Mouse (Mus musculus) neural tube, embryonic 11.5 days (tissue): ENCODE measurements around the gene Mapk8. TPM values are rescaled to one million over a fixed set of nuclear protein-coding genes. Genes with fewer than 3 reads are reported as not detected.

Source experiments
- ATAC-seq: fragments of 200-750 bp; cut with Nextera tagmentation; 2 replicates; pipeline ENCODE4 v1.8.0; 2017; ENCODE audit warnings: moderate number of reproducible peaks, mild to moderate bottlenecking, moderate TSS enrichment, moderate library complexity; ENCODE audit not compliant: insufficient read depth, low FRiP score, low TSS enrichment
- DNase-seq: peaks from one replicate; pipeline ENCODE4 v3.0.0-alpha.2; 2015; ENCODE audit warnings: low spot score
- H3K27ac ChIP-seq: fragments of 300-500 bp; sonication (generic); 2 replicates; pipeline ENCODE4 v1.5.1; 2014; ENCODE audit warnings: low read depth, mild to moderate bottlenecking, low read length
- H3K27me3 ChIP-seq: fragments of 300-500 bp; sonication (generic); 2 replicates; pipeline ENCODE4 v1.6.1; 2014; ENCODE audit warnings: mild to moderate bottlenecking, low read length, mixed read lengths; ENCODE audit not compliant: control insufficient read depth, insufficient read depth
- H3K36me3 ChIP-seq: fragments of 300-500 bp; sonication (generic); 2 replicates; pipeline ENCODE4 v1.6.1; 2014; ENCODE audit warnings: mild to moderate bottlenecking, low read length, moderate library complexity, mixed read lengths; ENCODE audit not compliant: control insufficient read depth, insufficient read depth
- H3K4me1 ChIP-seq: fragments of 300-500 bp; sonication (generic); 2 replicates; pipeline ENCODE4 v1.6.1; 2014; ENCODE audit warnings: low read length, mixed read lengths; ENCODE audit not compliant: control insufficient read depth, insufficient read depth
- H3K4me2 ChIP-seq: fragments of 300-500 bp; sonication (generic); 2 replicates; pipeline ENCODE4 v1.6.1; 2014; ENCODE audit warnings: low read depth, mild to moderate bottlenecking, moderate library complexity
- H3K4me3 ChIP-seq: fragments of 300-500 bp; sonication (generic); 2 replicates; pipeline ENCODE4 v1.5.1; 2014; ENCODE audit warnings: low read depth, low read length
- H3K9ac ChIP-seq: fragments of 300-500 bp; sonication (generic); 2 replicates; pipeline ENCODE4 v1.6.1; 2014; ENCODE audit warnings: mild to moderate bottlenecking, low read length
- H3K9me3 ChIP-seq: fragments of 300-500 bp; sonication (generic); 2 replicates; pipeline ENCODE4 v1.6.1; 2016; ENCODE audit warnings: low read length; ENCODE audit not compliant: control insufficient read depth
- WGBS: fragments of 180-500 bp; shearing (Covaris S2); extraction: QIAGEN DNeasy Blood & Tissue Kit; methylation state at CpG from one replicate; pipeline ENCODE4 v1.1.7; 2014; 5-methylcytosine and 5-hydroxymethylcytosine counted together
- polyA plus RNA-seq: library from polyadenylated mRNA; unstranded; fragments of >200 nt; fragmentation: Nextera tagmentation; extraction: Ambion mirVana; gene quantifications from 2 replicates; pipeline ENCODE4 v1.2.1, GENCODE M21; 2014

The Mapk8 gene
- polyA plus RNA-seq, 1 experiment from 2014 or later: 28.1 TPM

GRCm38 (mm10) chr14:33423003-33423402, 24.0 kb downstream of the Mapk8 start:
- no peak for ATAC-seq
- no peaks in the 10 kb centered on the region for H3K27me3 ChIP-seq
- 88% methylated on average over 1 of the region's 1 CpGs for WGBS
- no peaks in the 10 kb centered on the region for H3K36me3 ChIP-seq
- H3K9ac ChIP-seq: no peak overlapping the region
- H3K9me3 ChIP-seq: no peaks in the 10 kb centered on the region
- DNase-seq: no peak
- no peak overlapping the region for H3K27ac ChIP-seq
- no peaks in the 10 kb centered on the region for H3K4me1 ChIP-seq
- H3K4me2 ChIP-seq: no peak overlapping the region
- no peak overlapping the region for H3K4me3 ChIP-seq

DNA sequence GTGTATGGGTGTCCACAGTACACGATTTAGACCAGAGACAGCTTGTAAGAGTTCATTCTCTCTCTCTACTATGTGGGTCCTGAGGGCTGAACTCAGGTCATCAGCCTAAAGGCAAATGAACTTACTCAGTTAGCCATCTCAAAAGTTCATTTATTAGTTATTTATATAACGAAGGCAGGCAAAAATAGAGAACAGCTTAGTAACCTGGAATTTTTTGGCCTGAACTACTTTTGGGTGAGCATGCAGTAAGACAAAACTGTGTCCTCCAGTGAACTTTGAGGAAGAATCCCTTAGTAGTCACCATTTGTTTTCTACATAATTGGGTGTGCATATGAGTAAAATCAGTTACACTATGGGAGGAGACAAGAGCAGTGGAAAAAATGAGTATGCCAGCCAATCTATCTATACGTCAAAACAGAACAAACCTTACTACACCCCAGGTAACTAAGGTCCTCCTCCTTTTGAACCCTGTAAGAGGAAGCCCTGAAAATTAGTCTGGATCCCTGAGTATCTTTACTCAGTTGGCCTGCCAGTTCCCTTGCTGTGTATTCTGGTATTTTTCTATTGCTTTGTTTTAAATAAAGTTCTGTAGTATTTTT, 28.5 kb downstream of the Mapk8 start:
- Histone ChIP-seq H3K4me2 (no peak overlapping the region), H3K27ac (no peak overlapping the region), H3K9me3 (no peaks in the 10 kb centered on the region), H3K4me1 (no peaks in the 10 kb centered on the region), H3K9ac (no peak overlapping the region), H3K27me3 (no peaks in the 10 kb centered on the region), H3K4me3 (no peak overlapping the region), H3K36me3 (no peaks in the 10 kb centered on the region)
- ATAC-seq (no peak), DNase-seq (no peak)
- WGBS: 93% methylated on average over 3 of the region's 3 CpGs

GRCm38 (mm10) chr14:33415746-33416145, 31.2 kb downstream of the Mapk8 start:
- Histone ChIP-seq H3K27ac (no peak overlapping the region), H3K4me3 (no peak overlapping the region), H3K36me3 (no peaks in the 10 kb centered on the region), H3K9ac (no peak overlapping the region), H3K4me1 (no peaks in the 10 kb centered on the region), H3K9me3 (no peaks in the 10 kb centered on the region), H3K27me3 (no peaks in the 10 kb centered on the region), H3K4me2 (no peak overlapping the region)
- ATAC-seq: no peak
- 91% methylated on average over 1 of the region's 1 CpGs for WGBS
- no peak for DNase-seq

DNA sequence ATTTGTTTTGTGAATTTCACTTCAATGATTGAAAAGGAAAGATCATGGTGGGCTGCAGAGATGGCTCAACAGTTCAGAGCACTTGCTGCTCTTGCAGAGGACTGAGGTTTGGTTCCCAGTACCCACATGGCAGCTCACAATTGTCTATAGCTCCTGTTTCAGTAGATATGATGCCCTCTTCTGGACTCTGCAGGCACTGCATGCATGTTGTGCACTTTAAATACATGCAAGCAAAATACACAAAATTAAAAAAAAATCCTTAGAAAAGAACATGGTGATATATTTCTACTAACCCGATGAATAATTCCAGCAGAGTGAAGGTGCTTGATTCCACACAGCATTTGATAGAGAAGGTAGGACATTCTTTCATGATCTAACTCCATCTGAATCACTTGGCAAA, 44.6 kb downstream of the Mapk8 start:
- no peaks in the 10 kb centered on the region for H3K4me1 ChIP-seq
- H3K36me3 ChIP-seq: no peaks in the 10 kb centered on the region
- H3K4me2 ChIP-seq: no peak overlapping the region
- ATAC-seq: no peak
- 93% methylated on average over 1 of the region's 1 CpGs for WGBS
- DNase-seq: no peak
- H3K9me3 ChIP-seq: no peaks in the 10 kb centered on the region
- no peak overlapping the region for H3K4me3 ChIP-seq
- no peaks in the 10 kb centered on the region for H3K27me3 ChIP-seq
- H3K27ac ChIP-seq: no peak overlapping the region
- H3K9ac ChIP-seq: no peak overlapping the region

DNA sequence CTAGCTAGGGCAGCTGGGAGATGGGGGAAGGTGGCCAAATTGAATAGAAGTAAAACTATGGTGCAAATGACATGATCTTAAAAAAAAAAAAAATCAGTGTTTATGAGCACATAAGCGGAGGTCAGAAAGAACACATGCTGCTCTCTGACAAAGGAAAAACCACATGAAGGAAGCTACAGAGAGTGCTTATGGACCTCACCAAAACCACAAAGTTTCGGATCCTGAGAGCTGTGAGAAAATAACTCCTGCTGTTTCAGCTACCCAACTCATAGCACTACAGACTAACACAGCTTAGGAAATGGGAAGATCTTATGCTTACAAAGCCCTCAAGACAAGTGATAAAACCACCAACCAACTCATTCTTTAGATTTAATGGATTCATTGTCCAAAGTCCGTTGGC, 46.9 kb downstream of the Mapk8 start:
- H3K4me2 ChIP-seq: no peak overlapping the region
- WGBS: 94% methylated on average over 3 of the region's 3 CpGs
- no peak for ATAC-seq
- H3K4me1 ChIP-seq: no peaks in the 10 kb centered on the region
- H3K27ac ChIP-seq: no peak overlapping the region
- H3K4me3 ChIP-seq: no peak overlapping the region
- no peaks in the 10 kb centered on the region for H3K27me3 ChIP-seq
- no peak overlapping the region for H3K9ac ChIP-seq
- H3K36me3 ChIP-seq: no peaks in the 10 kb centered on the region
- H3K9me3 ChIP-seq: no peaks in the 10 kb centered on the region
- no peak for DNase-seq

GRCm38 (mm10) chr14:33398065-33398860, 48.7 kb downstream of the Mapk8 start:
- DNase-seq (no peak), ATAC-seq (no peak)
- 83% methylated on average over 5 of the region's 5 CpGs for WGBS
- Histone ChIP-seq H3K27me3 (no peaks in the 10 kb centered on the region), H3K4me3 (no peak overlapping the region), H3K4me1 (no peaks in the 10 kb centered on the region), H3K9me3 (no peaks in the 10 kb centered on the region), H3K9ac (no peak overlapping the region), H3K27ac (no peak overlapping the region), H3K36me3 (no peaks in the 10 kb centered on the region), H3K4me2 (no peak overlapping the region)

GRCm38 (mm10) chr14:33380830-33381457, 66.0 kb downstream of the Mapk8 start:
- no peak overlapping the region for H3K27ac ChIP-seq
- no peaks in the 10 kb centered on the region for H3K9me3 ChIP-seq
- no peak overlapping the region for H3K9ac ChIP-seq
- WGBS: 92% methylated on average over 6 of the region's 6 CpGs
- no peak for ATAC-seq
- H3K36me3 ChIP-seq: no peaks in the 10 kb centered on the region; the same call in none of the 2 replicates
- H3K4me3 ChIP-seq: no peak overlapping the region
- no peak for DNase-seq
- no peak overlapping the region for H3K4me2 ChIP-seq
- H3K4me1 ChIP-seq: no peaks in the 10 kb centered on the region
- no peaks in the 10 kb centered on the region for H3K27me3 ChIP-seq

DNA sequence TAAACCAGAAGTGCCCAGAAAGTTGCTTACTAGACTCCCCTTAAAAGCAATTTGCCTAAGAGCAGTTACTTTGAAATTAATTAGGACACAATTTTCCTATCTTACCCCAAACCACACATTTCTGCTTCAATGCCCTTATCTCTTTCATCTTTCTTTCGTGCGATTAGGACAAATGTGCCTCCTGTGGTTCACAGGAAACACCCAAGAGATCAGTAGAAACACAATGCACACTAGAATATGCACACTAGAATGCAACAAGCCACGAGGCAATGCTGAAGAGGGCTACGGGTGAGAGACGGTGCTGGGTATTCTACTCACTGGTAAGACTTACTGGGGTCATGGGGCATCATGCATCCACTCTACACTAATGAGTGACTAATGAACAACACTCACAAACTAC, 68.2 kb downstream of the Mapk8 start:
- ATAC-seq: no peak
- 89% methylated on average over 5 of the region's 5 CpGs for WGBS
- Histone ChIP-seq H3K4me1 (no peaks in the 10 kb centered on the region), H3K9me3 (no peaks in the 10 kb centered on the region), H3K4me3 (no peak overlapping the region), H3K36me3 (no peaks in the 10 kb centered on the region; the same call in 1 of the 2 replicates), H3K9ac (no peak overlapping the region), H3K4me2 (no peak overlapping the region), H3K27ac (no peak overlapping the region), H3K27me3 (no peaks in the 10 kb centered on the region)
- DNase-seq: no peak

- ATAC-seq (no peak), DNase-seq (no peak)
- Histone ChIP-seq H3K36me3 (no peaks in the 10 kb centered on the region; the same call in 1 of the 2 replicates), H3K9ac (no peak overlapping the region), H3K4me1 (no peaks in the 10 kb centered on the region), H3K4me3 (no peak overlapping the region), H3K4me2 (no peak overlapping the region), H3K27ac (no peak overlapping the region), H3K27me3 (no peaks in the 10 kb centered on the region), H3K9me3 (no peaks in the 10 kb centered on the region)
- 92% methylated on average over 3 of the region's 3 CpGs for WGBS
Observed at GRCm38 (mm10) chr14:33377211-33377610, 69.7 kb downstream of the Mapk8 start.
